Mouse (Mus musculus) B cell, adult 2 months (primary cell): Measurements from ENCODE around the gene Dppa3.
A peak's percentile ranks its signal among the peaks of the same experiment; 100 is the strongest.
"Not testable (repeated sequence)": the region's sequence is repeated elsewhere in the genome, so short reads cannot be mapped to it uniquely, and the experiment has no call there.

Experiments used
- DNase-seq, 2 experiments: peaks; one replicate each; pipeline ENCODE4 v3.0.0; 2022

Gene Dppa3

DNA sequence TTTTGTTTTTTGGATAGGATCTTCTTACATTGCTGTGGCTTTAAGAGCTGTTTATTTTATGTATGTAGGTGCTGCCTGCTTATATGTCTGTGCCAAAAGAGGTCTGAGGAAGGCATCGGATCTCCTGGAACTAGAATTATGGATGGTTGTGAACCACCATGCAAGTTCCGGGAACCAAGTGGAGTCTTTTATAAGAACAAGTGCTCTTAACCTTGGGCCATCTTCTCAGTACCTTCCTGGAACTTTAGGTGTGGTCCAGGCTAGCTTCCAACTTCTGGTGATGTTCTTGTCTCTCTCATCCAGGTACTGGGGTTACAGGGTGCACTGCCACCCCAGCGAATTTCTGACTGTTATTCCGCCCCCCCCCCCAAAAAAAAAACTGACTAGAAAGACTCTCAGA lies 13.8 kb upstream of the Dppa3 start:
- DNase-seq: no peak

DNA sequence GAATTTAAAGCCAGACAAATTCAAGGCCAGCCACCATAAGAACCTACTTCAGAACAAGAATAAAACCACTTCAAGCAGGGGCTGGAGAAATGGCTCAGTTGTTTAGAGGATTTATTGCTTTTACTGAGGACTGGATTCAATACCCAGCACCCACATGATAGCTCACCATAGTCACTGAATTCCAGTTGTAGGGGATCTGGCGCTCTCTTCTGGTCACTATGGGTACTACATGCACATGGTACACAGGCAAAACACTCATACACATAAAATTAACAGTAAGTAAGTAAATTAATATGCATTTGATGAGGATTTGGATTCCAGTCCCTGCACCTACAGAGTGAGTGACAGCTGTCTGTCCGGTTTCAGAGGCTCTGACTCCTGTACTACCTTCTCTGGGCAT lies 12.2 kb upstream of the Dppa3 start:
- peak; percentile 72 to 76 for DNase-seq

DNA sequence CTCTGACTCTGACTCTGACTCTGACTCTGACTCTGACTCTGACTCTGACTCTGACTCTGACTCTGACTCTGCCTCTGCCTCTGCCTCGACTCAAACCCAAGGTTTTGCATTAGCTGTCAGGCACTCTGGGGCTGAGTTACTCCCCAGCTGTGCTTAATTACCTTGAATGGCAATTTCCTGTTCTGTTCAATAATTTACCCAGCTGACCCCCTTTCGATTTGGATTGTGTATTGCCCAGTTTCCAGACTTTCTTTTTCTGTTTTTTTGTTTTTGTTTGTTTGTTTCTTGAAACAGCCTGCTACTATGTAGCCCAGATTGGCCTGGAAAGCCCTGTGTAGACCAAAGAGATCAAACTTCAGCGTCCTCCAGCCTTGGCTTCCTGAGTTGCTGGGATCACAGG lies 10.2 kb upstream of the Dppa3 start:
- DNase-seq: no peak

- DNase-seq: no peak
These were observed 5.1 kb upstream of the Dppa3 start for GRCm38 (mm10) chr6:122621066-122621465.

- no peak for DNase-seq
These were observed 1.7 kb upstream of the Dppa3 start for GRCm38 (mm10) chr6:122624480-122624879.

DNA sequence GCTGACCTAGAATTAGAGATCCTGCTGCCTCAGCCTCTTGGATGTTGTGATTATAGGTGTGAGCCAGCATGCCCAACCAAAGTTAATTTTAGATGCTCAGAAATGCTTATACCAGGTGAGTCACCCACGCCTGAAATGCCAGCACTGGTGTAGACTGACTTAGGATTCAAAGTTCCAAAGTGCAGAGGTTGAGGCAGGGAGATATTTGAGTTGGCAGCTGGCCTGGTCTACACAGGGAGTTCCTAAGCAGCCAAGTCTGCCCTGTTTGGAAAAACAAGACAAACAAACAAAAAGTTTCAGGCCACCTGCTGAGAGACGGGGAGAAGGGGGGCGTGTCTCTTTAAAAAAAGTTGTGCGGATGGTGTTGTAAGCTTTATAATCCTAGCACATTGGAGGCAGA lies 1.1 kb upstream of the Dppa3 start:
- DNase-seq: no peak

DNA sequence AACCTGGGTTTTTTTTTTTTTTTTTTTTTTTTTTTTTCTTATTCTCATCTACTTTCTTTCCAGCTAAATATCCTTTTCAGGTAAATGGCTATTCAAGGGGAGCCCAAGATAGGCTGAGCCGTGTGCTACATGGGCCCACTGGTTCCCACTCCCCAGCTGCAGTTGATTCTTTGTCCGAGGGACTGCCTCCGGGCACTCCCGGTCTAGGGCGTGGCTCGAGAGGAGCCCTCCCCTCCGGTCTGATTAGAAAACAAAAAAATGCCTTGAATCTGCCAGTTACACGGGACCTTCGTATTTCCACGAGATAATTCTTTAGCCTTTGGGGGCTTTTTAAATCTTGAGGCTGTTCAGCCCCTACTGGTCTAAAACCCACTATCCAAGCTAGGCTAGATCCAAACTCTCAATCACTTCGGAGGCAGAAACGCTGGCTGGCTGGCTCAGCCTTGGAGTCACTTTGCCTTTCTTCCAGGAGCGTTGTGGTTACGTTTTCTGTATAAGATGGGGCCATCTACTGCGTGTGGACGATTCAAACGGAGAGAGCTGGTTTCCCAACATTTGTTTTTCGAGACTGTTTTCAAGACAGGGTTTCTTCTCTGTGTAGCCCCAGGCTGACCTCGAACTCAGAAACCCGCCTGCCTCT lies 1.4 kb downstream of the Dppa3 start:
- no peak for DNase-seq

DNA sequence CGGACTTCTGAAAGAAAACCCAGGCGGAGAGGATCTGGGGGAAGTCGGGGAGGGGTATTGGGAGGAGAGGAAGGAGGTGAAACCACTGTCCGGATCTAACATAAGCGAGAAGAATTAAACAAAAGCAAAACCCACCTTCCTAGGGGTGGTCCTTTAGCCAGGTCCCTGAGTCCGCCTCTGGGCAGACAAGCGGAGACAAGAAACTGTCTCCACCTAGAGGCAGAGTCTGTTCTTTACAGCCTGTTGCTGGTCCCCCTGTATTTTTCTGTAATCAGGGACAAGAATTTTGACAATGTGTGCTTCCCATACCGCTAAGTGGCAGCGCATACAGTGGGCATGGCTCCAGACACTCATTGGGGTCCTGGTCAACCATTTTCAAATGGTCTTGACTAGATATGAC lies 7.2 kb downstream of the Dppa3 start:
- DNase-seq: peak; percentile 36 to 37

- no peak for DNase-seq
These were observed 9.1 kb downstream of the Dppa3 start for GRCm38 (mm10) chr6:122635315-122635714.

DNA sequence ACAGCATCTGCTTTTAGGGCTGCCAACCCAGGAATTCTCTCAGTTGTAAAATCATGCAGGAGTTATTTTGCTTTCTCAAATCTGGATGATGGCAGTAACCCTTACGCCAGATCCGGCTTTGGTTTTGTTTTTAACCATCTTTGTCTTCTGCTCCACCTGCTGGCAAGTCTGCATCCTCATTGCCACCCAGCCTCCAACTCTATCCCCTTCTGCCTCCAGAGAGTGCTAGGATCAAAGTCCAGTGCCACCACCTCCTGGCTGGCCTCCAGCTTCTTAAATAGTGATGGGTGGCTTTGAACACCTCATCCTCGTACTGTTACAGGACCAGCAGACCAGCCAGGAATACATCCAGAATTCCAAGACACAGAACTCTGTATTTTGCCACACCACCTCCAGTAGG lies 10.5 kb downstream of the Dppa3 start:
- no peak for DNase-seq

DNA sequence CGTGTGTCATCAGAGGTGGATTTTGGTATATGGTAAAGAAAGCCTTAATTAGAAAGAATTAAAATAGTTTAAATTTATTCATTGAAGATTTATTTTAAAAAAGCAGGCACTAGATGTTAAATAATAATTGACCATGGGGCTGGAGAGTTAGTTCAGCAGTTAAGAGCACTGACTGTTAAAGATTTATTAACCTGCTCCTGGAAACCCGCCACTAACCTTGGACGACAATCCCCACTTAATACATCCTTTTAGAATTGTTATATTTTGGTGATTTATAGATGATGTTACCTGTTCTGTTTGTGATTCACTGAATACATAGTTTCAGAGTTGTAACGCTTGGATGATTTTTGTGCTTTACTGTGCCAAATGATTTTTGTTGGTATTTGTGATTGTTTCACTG lies 11.4 kb downstream of the Dppa3 start:
- DNase-seq: not testable (repeated sequence)

DNA sequence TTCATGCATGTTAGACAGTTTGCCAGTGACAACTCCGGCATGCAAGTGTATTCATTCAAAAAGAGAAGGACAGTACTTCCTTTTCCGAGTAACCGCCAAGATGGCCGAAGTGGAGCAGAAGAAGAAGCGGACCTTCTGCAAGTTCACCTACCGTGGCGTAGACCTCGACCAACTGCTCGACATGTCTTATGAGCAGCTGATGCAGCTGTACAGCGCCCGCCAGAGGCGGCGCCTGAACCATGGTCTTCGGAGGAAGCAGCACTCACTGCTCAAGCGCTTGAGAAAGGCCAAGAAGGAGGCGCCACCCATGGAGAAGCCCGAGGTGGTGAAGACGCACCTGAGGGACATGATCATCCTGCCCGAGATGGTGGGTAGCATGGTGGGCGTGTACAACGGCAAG lies 18.0 kb downstream of the Dppa3 start:
- DNase-seq: not testable (repeated sequence)

DNA sequence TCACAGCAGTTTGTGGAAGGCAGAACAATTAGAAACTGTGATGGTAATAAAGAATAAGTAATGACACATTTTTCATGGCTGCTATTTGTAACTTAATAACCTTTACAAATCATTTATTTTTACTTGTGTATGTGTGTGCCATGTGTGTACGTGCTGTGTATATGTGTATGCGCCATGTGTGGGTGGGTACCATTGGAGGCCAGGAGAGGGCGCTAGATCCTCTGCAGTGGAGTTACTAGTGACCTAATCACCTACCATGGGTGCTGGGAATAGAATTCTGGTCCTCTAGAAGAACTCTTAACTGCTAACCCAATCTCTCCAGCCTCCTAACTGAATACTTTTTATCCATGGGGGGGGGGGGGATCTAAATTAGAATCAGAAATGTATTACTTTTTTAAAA lies 23.7 kb downstream of the Dppa3 start:
- DNase-seq: no peak

- DNase-seq: no peak
These were observed 24.3 kb downstream of the Dppa3 start for GRCm38 (mm10) chr6:122650398-122650980.

DNA sequence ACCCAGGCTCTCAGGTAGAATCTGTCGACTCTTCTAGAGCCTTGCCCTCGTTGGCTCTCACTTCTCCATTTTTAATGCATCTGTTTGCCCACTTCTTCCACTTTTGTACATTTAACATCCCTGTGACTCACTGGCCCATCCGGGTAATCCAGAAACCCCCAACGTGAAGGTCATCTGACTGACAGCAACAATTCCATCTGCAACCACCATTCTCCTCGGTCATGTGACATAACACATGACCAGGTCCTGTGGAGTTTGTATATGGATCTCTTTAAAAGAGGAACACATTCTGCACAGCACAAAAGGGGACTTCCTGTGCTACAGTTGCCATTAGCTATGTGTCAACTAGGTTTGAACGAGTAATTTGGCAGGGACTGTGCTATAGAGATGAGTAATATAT lies 28.1 kb downstream of the Dppa3 start:
- DNase-seq: peak; percentile 72 to 82

DNA sequence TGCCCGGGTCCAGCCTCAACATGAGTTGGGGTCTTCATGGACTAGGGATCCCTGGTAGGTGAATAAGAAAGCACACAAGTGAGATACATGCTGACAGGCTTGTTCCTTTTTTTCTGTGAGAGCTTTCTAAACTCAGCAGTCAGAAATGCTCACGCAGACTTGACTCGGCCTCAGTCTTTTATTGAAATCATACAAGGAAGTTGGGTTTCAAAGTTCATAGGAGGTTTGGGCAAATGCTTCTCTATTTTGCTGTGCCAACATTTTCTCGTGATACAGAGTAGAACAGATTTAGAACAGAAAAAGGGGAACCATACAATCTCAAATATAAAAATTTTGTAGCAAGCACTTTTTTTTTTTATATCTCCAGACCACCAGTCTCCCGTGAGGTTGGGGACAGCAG lies 31.4 kb downstream of the Dppa3 start:
- DNase-seq: no peak

DNA sequence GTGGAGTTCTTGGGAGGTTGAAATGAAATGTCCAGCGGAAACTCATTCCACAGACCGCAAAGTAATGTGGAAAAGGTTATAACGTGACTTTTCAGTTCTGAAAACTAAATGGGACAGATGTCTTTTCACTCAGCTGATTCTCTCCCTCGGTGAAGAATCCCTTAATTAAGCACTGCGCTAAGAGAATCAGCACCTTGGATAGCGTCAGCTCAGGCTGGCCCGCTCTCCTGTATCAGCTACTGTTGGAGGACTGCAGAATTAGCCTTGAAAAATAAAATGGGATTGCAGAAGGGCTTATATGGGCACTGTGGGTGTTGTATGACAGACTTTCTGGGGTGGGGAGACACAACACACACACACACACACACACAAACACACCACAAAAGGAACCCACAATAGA lies 33.4 kb downstream of the Dppa3 start:
- peak in 1 of 2 experiments; percentile 28 for DNase-seq

DNA sequence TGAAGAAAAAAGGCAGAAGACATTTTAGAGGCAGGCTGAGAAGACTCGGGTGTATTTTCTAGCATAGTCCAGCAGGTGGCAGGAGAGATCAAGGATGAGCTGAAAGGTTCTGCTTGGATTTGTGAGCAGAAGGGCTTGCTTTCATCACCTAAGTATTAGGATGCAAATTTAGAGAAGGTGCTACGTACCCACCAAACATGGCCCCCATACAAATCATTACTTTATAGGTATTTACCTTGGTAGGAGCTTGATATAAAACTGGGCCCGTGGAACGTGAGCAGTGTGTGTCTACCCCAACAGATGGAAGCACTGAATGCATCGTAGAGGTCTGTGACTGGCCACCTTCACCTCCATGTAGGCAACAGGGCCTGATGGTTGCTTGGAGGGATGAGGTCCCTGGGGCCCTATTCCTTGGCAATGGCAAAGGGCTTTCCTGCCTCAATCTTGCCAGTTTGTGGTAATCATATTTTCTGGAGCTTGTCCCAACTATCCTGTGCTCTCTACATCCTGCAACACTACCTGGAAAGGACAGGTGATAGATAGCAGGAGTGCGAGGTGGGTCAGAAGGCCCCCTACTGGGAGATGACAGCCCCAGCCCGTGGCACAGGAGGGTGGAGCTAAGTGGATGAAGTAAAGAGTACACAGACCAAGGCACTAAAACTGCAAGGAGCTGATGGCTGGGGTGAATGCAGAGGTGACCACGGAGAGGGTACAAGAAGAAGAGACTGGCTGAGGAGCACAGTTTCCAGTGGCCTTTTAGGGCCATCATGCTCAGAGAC lies 34.6 kb downstream of the Dppa3 start:
- peak; percentile 67 to 68 for DNase-seq

- DNase-seq: no peak
These were observed 36.5 kb downstream of the Dppa3 start for GRCm38 (mm10) chr6:122662551-122663264.

- DNase-seq: no peak
These were observed 37.5 kb downstream of the Dppa3 start for GRCm38 (mm10) chr6:122663596-122664206.

- DNase-seq: no peak
These were observed 39.7 kb downstream of the Dppa3 start for GRCm38 (mm10) chr6:122665866-122666265.

DNA sequence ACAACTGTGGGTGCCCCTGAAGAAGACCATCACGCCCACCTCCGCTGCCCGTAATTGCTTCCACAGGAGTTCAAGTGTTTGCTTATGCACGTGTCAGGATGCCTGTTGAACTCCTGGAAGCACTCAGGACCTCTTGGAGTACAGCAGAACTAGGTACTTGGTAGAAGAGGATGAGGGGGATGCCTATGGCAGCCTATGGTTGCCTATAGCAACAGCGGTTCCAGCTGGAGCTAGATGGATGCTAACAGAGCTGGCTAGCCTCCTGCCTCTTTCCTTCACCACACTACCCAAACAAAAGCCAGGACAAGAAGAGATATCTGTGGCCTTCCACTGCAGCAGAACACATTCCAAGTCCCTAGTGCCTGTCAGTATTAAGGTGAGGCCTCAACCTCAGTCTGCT lies 41.5 kb downstream of the Dppa3 start:
- no peak for DNase-seq

- no peak for DNase-seq
These were observed 42.6 kb downstream of the Dppa3 start for GRCm38 (mm10) chr6:122668823-122669222.
